Mouse (Mus musculus) small intestine, adult 2 months (tissue): ENCODE results near the gene Cutc.

Experiments used
- CTCF ChIP-seq: fragments of 200-500 bp; IDR thresholded peaks from 2 replicates; pipeline ENCODE4 v1.5.1; 2012; ENCODE audit warnings: low read depth, mild to moderate bottlenecking, control low read depth, inconsistent platforms, low read length, moderate library complexity, mixed read lengths; ENCODE audit not compliant: insufficient replicate concordance, insufficient read length; ENCODE audit errors: extremely low read depth
- POLR2A ChIP-seq: fragments of 200-500 bp; IDR thresholded peaks from 2 replicates; pipeline ENCODE4 v1.6.1; 2012; ENCODE audit warnings: low read depth, mild to moderate bottlenecking, control low read depth, inconsistent platforms, low read length, moderate library complexity

DNA sequence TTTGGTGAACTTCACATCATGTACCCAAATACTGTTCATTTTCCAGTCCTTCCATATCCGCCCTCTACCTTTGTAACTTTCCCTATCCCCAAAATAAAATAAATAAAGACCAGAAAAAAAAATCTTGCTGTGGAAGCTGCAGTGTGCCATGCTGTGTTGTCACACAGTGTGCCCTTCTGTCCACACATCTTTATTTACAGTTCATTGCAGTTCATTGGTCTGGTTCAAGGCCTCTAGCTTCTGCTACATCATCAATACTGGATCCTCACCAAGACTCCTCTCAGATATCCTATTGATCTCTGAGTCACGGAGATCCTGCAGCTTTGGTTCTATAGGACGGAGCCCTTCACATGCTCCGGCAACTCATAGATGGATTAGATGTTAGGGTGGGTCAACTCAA lies 39.7 kb downstream of the Cutc start:
- TF ChIP-seq CTCF (no peak), POLR2A (no peak)
